Mouse (Mus musculus): ENCODE data around the gene Creb1.
A peak's percentile ranks its signal among the peaks of the same experiment; 100 is the strongest.

The Creb1 gene

DNA sequence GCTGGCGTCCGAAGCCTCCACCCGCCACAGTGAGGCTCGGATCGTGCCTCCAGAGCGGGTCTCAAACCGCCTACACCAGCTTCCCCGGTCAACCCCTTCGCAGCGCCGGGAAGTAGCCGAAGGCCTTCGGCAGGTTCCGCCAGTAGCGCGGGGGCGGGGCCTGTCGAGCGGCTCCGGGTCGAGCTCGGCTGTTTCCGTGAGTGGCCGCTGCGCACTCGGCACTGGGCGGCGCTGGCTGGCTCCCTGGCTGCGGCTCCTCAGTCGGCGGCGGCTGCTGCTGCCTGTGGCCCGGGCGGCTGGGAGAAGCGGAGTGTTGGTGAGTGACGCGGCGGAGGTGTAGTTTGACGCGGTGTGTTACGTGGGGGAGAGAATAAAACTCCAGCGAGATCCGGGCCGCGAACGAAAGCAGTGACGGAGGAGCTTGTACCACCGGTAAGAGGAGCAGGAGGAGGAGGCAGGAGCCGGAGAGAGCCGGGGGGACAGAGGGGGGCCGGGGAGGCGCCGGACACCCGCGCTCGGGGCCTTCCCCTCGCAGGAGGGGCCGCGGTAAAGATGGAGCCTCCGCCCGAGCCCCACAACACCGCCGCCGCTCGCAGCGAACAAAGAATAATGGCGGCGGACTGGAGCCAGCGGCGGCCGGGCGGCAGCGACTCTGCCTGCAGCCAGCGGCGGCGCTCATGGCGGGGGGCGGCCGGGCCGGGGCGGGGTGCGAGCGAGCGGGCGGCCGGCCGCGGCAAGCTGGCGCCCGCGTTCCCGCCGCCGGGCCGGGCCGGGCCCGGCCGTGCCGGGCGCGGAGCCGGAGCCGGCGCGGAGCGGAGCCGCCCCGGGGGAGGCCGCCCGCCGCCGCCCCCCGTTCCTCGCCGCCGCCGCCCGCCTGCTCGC, at the start of gene Creb1:
Creb1 (plus strand) TSS at position 57 of the 882 bp plus-strand sequence.
- DNase-seq (ENCODE audit: low spot score in 2 of 2): peak; percentile 98

DNA sequence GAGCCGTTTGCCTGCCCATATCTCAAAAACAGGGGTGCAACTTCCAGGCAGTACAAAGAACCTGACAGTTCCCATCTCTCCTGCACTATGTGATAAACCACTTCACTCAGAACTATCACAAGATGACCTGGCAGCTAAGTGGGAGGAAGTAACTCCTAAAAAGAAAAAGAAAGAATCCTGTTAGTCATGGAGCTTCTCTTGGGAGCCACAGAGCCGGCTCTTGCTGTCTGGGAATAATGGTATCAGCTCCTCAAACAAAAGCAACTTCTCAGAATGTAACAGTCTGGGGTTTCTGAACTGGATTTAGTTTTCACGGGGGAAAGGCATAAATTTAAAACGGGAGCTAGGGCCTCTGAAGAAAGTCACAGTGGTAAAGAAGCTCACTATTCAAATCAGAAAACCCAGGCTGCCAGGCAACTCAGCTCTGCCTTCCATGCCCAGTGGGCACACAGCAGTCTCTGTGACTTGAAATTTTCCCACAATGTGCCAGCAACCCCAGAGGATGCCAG, 43.9 kb upstream of the Creb1 start:
- no peak for DNase-seq (ENCODE audit: low spot score in 2 of 2)

DNA sequence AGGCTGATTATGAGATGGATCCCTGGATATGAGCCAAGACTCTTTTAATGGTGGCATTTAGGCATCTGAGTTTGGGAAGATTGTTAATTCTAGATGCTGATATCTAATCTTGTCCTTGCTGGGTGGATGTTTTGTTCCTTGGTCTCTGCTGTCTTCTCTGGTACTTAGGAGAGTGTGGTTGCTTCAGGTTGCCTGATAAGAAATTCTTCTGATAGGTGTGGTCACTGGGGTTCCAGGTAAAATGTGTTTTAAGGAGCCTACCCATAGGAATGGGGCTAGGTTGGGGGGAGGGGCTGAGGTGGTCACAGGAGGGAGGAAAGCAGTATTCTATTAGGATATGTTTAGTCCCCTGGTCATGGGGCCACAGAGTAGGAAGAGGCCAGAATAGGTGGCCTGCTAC, 35.6 kb upstream of the Creb1 start:
- no peak for DNase-seq (ENCODE audit: low spot score in 2 of 2)

DNA sequence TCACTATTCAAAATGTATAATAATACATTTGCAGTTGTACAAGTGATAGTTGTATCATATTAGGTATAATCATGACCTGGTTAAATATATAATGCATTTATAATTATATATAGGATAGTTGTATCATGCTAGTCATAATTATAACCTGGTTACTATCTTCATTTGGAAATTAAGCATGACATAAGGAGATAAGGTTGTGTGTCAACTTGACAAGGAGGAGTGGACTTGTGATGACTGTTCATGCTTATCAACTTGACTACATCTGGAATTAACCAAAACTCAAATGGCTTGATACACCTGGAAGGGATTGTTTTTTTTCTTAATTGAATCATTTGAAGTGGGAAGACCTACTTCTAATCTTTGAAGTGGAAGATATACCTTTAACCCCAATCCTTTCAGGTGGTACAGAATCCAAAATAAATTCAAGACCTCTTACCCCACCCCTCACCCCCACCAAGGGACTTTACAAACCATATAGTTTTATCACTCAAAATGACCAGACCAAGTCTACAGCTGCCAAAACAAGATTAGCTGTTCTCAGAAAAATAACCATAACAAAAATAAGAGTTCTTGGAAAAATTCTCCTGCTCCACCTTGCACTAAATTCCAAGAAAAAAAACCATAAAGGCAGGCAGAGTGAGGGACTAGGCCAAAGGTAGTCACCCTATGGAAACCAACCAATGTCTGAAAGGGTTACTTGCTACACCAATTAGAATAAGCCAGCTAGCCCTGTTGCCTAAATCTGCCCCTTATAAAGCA, 30.9 kb upstream of the Creb1 start:
- DNase-seq (ENCODE audit: low spot score in 2 of 2): no peak

DNA sequence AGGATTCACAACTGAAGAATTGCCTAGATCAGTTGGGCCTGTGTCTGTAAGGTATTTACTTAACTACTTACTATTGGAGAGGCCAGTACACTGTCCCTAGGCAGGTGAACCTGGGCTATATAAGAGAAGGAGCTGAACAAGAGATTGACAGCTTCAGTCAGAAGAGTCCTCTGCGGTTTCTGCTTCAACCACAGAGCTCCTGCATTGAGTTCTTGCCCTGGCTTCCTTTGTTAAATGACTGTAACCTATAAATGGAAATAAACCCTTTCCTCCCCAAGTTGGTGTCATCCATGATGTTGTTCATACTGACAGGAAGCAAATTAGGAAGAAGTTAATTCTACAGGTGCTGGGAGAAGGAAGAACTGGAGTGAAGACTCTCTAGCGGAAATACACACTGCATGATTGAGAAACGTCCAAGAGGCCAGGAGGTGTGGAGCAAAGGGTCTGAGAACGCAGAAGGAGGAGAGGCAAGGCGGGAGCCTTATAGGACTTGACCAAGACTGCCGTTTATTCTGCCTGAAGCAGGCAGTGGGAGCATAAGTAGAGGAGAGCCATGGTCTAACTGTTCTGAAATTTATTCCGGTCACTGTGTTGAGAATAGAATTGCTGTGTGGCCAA, 23.9 kb upstream of the Creb1 start:
- DNase-seq (ENCODE audit: low spot score in 2 of 2): no peak

DNA sequence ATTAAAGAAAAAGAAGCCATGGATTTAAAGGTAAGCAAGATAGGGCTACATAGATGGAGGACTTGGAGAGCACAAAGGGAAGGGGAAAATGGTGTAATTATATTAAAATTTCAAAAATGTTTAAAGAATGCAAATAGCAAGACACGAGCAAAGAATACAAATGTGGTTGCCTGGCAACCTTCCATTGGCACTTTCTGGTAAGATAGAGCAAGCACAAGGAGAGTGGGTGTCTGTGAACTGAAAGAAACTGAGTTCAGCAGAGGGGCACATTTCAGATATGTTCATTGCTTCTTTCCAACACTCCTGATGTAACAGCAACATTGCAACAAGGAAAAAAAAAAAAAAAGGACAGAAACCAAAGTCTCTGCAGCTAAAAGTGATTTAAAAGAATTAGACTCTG, 22.8 kb upstream of the Creb1 start:
- DNase-seq (ENCODE audit: low spot score in 2 of 2): peak in 1 of 2 experiments; percentile 45

DNA sequence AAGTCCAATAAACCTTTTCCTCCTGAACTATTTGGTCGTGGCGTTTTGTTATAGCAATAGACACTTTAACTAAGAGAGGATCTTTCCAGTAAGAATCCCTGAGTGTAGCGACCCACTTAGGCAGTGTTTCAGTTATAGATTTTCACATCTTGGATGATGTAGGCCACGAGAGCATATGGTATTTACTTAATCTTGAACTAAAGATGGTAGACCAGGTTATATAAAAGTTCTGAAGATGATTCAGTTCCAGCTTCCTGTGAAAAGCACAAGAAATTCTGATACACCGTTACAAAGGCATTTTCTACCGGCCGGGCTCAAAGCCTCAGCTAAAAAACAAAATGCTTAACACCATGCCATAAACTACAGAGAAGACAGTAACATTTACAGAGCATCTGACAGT, 18.3 kb upstream of the Creb1 start:
- DNase-seq (ENCODE audit: low spot score in 2 of 2): no peak

DNA sequence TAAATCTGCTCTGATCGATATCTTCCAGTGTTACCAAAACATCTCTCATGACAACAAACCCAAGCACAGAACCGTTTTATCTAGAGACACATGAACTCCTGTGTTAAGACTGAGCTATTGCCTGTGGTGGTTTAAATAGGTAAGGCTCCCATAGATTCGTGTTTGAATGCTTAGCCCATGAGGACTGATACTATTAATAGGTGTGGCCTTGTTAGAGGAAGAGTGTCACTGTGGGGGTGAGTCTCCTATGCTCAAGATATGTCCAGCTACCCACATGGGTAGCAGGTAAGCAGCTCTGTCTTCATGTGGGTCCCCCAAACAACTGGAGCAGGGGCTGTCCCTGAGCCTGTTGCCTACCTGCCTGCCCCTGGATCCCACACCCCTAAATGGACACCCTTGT, 15.9 kb upstream of the Creb1 start:
- DNase-seq (ENCODE audit: low spot score in 2 of 2): no peak

DNA sequence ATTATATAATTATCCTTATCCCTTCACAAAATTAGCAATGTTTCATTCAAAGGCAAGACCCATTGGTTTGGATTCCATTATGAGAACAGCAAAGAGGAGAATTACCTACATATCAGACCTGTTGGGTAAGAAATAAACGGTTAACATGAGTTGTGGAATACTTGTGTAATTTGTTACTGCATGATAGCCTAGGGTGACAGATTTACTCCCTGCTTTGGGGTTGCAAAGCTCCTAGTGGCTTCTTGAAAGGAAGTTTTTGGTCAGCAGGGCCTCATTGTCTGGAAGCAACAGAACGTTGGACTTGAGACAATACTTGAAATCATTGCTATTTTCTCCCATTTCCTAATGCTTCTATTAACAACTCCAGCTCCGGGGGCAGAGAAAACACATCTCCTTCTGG, 14.0 kb upstream of the Creb1 start:
- DNase-seq (ENCODE audit: low spot score in 2 of 2): no peak

DNA sequence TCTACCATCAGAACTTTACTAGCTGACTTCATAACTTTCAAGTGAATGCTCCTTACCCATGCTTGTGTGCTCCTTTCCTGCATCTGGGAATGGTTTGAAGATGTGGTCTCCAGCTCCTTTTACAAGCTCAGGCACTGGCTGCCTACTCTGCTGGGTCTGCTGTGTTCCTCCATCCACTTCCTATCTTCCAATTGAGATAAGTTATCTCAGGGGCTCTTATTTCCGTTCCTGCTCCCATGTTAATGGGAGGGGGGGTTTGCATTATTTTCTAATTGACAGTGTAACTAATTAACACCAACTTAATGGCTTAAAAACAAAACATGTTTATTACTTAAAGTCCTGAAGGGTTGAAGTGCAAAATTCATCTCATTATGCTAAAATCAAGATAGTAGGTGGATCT, 13.1 kb upstream of the Creb1 start:
- no peak for DNase-seq (ENCODE audit: low spot score in 2 of 2)

DNA sequence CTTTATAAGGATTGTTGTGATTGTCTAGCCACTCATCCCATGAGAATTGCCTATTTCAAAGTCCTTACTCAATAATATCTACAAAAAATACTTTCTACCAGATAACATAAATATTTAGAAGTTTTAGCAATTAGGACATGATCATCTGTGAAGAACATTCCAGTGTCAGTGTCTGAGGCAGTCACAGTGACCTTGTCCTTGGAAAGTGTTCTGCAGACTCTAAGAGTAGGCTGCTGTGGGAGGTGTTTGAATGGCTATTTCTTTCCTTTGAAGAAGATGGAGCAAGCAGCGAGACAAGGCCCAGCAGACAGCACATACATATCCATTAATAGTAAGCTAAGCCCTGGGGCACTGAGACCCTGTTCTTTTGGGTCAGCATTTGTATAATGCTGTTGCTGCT, 12.5 kb upstream of the Creb1 start:
- no peak for DNase-seq (ENCODE audit: low spot score in 2 of 2)

DNA sequence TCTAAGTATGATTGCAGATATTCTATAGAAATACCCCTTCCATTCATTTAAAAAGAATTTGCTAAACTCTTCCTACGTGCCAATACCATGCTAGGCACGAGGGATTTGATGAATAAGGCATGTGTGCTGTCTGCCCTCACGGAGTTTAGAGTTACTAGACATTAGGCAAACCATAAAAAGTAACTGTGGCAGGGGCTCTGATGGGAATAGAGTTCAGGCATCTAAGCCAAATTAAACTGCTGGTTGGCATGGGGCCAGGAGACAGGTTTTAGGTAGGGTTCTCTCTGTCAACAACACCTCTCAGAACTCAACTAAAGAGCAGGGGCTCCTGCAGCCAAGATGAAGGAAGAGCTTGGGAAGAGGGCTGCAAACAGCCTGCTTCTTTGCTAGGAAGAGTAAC, 10.7 kb upstream of the Creb1 start:
- no peak for DNase-seq (ENCODE audit: low spot score in 2 of 2)

DNA sequence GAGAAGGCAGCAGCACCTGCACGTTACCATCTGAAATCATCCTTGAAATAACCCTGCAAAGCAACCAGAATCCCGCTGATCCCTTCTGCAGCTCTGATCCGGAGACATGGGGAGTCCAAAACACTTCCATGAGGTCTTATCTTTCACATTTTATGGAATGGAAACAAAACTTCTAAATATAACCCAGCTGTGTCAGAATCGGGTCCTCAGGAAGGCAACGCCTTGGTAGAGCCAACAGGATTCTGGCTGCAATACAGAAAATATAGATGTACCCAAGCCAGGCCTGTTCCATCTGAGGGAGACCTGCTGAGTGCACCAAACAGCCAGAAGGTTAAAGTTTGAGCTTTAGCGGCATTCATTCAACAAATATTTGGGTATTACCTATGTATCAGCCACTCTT, 9.8 kb upstream of the Creb1 start:
- DNase-seq (ENCODE audit: low spot score in 2 of 2): no peak

DNA sequence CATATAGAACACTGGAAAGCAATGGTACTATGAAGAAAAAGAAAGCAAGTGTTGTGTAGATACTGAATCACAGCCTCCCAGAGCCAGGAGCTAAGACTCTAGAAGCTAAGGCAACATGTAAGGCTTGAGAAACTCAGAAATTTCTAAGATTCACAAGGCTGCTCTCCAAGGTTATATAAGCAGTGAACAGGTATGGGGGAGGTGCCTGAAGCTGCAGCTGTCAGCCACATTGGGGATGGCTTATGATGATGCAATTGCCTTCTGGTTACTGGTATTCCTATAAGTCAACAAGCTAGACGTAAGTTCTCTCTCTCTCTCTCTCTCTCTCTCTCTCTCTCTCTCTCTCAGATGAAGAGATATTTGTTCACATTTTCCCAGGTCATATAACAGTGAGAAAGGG, 9.3 kb upstream of the Creb1 start:
- no peak for DNase-seq (ENCODE audit: low spot score in 2 of 2)

DNA sequence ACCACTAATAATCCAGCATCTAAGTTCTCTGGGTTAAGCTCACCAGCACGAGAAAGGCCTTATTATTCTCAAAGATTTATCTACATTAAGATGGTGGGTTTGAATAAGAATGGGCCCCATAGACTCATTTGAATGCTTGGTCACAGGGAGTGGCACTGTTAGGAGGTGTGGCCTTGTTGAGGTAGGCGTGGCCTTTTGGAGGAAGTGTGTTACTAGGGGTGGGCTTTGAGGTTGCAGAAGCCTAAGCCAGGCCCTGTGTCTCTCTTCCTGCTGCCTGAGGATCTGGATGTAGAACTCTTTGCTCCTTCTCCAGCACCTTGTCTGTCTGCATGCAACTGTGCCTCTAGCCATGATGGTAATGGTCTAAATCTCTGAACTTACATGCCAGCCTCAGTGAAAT, 7.8 kb upstream of the Creb1 start:
- no peak for DNase-seq (ENCODE audit: low spot score in 2 of 2)

DNA sequence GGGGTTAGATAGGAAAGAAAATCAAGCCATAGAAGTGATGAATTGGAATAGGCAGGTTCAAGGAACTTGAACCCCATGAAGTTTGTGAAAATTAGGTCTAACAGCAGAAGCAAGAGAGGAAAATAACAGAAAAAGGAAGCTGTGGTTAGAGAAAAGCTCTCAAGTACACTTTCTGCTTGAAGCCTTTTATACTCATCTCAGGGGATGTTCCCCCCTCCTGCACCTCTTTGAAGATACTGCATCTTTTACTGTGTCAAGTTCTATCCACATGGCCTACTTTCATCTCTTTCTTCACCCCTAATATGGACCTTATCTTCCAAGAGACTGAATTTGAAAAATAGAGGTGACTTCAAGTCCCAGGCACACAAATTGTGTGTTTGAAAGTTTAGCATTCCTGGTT, 4.8 kb upstream of the Creb1 start:
- no peak for DNase-seq (ENCODE audit: low spot score in 2 of 2)

DNA sequence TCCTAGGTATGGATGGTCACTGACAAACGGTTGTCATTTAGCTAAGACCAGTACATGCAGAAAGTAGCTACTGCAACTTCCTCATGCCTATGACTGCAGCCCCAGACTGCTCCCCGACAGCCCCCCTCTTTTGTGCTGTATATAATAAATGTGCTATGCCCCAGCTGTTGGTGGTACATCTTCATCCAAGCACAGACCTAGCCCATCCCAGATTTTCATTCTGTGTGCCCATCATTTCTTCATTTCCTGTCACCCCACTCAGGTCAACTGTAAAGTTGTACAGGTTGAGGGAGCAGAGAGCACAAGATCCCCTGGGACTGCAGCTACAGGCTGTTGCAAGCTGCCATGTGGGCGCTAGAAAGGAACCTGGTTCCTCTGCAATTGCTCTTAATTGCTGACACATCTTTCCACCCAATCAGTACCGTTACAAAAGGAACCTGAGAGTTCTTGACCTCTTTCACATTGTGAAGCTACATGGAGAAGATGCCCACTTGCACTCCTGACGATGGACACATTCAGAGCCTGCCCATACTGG, 2.6 kb upstream of the Creb1 start:
- no peak for DNase-seq (ENCODE audit: low spot score in 2 of 2)

DNA sequence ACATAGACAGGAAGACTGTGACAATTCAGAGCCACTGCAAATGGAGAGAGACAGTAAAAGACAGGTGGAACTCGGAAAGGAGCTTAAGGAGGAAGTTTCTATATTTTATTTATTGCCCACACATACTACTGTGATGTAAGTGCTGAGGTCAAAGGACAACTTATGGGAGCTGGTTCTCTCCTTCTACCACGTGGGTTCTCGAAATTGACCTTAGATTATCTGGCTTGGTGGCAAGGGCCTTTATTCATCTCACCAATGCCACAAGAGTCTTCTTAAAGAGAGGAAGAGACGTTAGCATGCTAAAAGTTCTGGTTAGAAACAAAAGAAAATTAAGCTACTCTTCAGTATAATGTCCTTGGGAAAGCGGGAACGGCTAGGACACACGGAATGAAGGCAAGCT, 897 bp upstream of the Creb1 start:
- DNase-seq (ENCODE audit: low spot score in 2 of 2): no peak

DNA sequence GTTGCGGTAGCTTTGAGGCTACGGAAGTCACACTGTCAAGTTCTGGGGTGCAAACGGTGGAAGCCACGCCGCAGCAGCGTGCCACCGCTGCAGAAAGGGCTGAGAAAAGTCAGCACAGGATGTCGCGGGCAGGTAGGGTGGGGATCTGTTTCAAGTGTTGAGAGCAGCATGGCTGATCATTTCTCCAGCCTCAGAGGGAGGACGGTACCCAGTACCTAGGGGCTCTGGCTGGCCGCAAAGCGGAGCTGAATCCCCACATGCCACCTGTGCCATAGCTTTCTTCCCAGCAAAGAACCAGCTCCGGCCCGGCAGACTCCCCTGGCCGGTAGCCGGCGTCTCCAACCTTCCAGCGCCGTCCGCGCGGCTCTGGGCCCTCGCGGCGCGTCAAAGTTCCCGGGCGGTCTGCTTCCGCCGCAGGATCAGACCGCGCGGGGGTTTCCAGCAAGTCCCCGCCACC, 350 bp upstream of the Creb1 start:
- DNase-seq (ENCODE audit: low spot score in 2 of 2): peak in 1 of 2 experiments; percentile 34

DNA sequence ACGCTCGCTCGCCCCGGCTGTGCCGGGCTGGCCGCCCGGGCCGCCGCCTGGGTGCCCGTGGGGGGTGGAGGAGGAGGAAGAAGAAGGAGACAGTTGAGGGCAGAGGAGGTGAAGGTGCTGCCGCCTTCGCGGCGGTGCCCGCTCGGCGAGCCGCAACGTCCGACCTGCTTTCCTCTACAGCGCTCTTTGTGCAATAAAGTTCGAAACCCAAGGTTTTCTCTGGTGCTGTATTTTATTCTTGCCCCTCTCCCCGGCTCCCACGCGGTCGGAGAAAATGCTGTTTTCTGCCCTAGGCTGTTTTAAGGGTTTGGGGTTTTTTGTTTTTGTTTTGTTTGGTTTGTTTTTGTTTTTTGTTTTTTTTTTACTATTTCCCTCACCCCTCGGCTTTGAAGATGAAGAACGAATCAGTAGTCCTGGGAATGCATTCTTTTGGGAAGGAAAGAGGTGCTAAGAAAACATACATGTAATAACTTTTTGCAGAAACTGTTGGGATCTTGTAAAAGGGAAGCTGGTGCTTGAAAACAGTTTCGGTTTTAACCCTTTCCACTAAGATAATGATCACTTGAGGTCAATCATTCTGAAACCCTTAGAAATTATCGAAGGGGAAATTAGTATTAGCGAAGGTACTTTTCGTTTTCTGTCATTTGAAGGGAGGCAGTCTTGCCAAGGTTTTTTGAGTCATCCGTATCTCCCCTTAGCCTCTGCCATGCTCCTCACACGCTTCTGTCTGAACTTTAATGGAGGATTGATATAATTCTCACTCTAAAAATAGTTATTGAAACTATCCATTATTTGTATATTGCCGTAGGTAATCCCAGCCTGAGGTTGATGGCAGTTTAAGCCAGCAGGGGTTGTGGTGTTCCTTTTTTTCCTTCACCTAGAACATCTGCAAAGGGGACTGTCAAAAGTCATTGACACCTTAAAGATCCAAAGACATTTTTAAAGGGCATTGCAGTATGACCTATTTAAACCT, 1.3 kb downstream of the Creb1 start:
- no peak for DNase-seq (ENCODE audit: low spot score in 2 of 2)

DNA sequence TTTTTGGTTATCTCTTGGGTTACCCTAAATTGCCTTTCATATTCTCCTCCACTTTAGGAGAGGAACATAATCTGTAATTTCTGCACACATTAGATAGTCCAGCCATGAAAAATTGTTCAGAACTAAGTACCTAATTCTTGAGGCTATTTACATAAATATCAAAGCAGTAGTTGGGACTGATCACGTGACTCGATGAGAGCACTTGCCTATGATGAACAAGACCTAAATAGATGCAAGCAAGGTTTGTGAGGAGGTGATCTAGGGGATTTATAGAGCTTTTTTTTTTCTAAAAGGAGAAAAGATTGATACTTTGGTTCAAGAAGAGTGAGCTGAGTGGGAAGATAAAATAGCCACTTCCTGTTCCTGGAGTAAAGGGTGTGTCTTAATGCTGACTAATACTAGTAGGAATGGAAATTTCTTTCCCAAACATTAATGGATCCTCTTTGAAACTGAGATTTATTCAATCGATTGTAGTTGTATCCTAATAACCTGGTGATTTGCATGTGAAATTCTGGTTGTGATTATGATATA, 6.5 kb downstream of the Creb1 start:
- no peak for DNase-seq (ENCODE audit: low spot score in 2 of 2)
